Mouse (Mus musculus) right cerebral cortex, postnatal 25 days (tissue): ENCODE measurements around the gene Gm1113.

Experiments used
- DNase-seq: peaks from one replicate; pipeline ENCODE4 v3.0.0; 2022

The Gm1113 gene

GRCm38 (mm10) chr9:35518169-35518568 is at the start of gene Gm1113:
Gm1113 (minus strand) TSS chr9:35518269.
- DNase-seq: no peak

DNA sequence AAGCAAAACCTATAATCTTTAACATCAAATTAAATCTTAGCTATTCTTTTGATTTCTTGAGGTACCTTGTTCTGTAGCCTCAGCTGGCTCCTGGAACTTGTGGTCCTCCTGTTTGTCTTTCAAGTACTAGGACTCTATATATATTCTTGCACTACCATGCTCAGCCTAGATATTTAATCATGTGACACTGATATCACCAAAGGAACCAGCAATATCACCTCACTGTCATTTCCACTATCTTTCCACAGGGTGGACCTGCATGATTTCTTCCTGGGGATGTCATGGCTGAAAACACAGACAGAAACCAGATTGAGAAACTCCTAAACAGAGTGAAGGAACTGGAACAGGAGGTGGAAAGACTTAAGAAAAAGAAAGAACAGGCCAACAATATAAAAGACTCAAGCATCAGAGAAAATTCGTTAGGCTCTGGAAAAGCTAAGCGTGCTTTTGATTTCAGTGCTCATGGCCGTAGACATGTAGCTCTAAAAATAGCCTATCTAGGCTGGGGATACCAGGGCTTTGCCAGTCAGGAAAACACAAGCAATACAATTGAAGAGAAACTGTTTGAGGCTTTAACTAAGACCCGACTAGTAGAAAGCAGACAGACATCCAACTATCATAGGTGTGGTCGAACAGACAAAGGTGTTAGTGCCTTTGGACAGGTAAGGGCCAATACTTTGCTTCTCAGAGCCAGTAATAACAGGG is 46.6 kb upstream of the Gm1113 start:
- DNase-seq: no peak

DNA sequence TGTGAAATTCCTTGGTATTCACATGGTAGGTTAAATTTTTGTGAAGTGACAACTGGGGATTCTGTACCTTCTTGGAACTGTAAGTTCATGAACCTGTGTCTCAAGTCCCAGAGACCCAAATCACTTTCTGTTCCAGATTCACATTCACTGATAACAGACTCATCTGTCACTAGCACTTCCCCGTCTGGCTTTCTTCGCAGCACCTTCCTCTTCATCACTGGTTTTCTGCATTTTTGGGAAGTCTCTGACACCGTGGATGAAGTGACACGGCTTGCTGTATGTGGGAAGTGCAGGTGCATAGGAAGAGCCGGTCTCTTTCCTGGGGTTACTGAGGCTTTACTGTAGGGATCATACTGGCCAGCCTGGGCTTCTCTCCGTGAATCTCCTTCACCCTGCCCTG is 43.5 kb upstream of the Gm1113 start:
- no peak for DNase-seq

- DNase-seq: no peak
Observed at GRCm38 (mm10) chr9:35561076-35561475, 43.0 kb upstream of the Gm1113 start.

GRCm38 (mm10) chr9:35559009-35559890 is 41.2 kb upstream of the Gm1113 start:
- peak; percentile 84 for DNase-seq

- DNase-seq: peak; percentile 88
Observed at GRCm38 (mm10) chr9:35558257-35559008, 40.4 kb upstream of the Gm1113 start, which contains the start of the genes Ddx25 and Pus3. Ddx25 (minus strand) TSS chr9:35558528. Pus3 (plus strand) TSS chr9:35558595.

DNA sequence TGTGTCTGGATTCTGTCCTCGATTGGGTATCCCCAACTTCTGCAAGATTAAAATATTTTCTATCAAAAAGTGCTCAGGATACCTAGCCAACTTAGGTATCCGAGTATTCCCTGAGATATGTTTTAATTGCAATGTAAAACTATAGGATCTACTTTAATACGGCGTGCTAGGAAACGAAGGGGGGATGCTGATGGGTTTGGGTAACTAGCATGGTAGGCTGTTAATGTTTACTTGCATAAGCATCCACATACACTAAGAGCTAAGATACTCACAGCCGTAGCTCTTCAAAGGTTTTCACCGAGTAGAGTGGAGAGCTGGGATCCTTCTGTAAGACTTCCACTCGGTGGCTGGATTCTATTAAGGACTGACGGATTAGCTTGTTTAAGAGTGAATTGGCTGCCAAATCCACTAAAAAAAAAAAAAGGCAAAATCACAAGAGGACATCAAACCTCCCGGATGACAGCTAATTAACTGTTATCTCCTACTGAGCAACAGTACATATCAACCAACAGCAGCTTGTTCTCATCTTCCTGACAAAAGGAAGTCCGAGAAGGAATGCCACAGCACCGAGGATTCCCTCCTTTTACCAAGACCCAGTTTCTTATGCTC is 38.5 kb upstream of the Gm1113 start:
- no peak for DNase-seq

GRCm38 (mm10) chr9:35548455-35548854 is 30.4 kb upstream of the Gm1113 start:
- no peak for DNase-seq

- no peak for DNase-seq
Observed at GRCm38 (mm10) chr9:35546745-35547144, 28.7 kb upstream of the Gm1113 start.

DNA sequence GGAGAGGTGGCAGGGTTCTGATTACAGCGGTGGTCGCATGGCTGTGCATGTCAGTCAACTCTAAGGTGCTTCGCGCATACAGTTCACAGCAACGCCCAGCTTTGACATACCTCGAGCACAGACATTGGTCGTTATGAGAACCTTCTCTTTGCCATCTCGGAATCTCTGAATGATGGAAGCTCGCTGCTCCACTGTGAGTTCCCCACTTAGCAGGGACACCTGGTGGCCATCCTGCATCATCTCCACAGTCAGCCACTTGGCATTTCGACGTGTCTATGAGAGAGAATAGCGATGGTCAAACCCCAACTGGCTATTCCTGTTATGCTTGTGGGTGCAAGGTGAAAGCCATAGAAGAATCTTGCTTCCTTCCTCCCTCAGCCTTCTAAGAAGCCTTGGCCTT is 27.6 kb upstream of the Gm1113 start:
- DNase-seq: no peak

GRCm38 (mm10) chr9:35544666-35545065 is 26.6 kb upstream of the Gm1113 start:
- no peak for DNase-seq

DNA sequence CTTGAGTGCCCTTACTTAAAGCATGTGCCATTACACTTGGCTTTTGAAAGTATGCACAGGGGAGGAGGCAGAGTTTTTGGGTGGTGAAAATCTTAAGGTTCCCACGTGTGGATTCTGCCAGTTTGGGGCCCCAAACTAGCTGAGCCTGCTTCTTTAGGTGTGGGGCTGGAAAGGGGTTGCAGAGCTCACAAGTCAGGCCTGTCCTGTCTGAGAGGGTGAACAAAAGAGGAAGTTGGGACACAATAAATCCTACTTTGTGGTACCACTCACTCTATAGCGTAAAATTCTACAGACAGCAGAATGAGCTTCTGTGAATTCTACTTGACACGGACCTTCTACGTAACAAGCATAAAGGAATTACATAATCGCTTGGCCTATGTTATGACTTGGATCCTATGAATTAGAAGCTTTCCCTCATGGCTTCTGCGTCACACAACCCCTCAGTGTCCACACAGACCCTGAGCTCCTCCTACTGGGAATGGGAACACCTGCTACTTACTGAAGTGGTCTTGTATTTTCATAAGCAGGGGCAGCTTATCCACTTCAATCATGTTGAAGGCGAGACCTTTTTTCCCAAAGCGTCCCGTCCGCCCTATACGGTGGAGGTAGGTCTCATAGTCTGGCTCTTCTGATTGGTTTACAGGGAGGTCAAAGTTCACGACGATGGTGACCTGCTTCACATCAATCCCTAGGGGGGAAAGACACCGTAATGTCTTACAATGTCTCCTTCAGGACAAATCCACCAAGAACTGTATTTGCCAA is 25.2 kb upstream of the Gm1113 start:
- DNase-seq: no peak

DNA sequence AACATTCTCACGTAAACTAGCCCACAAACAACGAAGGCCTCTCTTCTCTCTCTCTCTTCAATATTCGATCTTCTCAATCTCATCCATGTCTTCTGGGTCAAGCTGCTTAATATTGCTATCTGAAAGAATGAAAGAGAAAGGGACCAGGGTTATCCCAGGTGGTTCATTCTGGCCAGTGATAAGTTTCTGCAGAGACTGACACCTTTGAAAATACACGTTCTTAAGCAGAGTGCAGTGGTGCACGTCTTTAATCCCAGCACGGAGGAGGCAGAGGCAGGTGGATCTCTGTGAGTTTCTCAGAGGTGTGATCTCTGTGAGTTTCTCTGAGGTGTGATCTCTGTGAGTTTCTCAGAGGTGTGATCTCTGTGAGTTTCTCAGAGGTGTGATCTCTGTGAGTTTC is 23.9 kb upstream of the Gm1113 start:
- DNase-seq: no peak

GRCm38 (mm10) chr9:35541488-35541887 is 23.4 kb upstream of the Gm1113 start:
- peak; percentile 57 for DNase-seq

DNA sequence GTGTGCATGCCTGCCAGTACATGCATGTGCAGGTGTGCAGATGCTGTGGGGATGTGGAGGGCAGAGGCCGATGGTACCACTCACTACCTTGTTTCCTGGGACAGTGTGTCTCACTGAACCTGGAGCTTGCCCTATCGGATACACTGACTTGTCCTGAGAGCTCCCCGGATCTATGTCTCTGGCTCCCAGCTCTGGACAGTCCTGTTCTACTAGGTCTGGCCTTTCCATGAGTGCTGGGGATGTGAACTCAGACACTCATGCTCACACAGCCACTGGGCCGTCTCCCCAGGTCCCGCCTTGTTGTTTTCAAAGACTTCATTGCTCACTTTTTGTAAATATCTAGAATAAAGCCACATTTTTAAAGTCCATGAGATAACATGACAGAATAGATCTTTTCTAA is 23.0 kb upstream of the Gm1113 start:
- no peak for DNase-seq

DNA sequence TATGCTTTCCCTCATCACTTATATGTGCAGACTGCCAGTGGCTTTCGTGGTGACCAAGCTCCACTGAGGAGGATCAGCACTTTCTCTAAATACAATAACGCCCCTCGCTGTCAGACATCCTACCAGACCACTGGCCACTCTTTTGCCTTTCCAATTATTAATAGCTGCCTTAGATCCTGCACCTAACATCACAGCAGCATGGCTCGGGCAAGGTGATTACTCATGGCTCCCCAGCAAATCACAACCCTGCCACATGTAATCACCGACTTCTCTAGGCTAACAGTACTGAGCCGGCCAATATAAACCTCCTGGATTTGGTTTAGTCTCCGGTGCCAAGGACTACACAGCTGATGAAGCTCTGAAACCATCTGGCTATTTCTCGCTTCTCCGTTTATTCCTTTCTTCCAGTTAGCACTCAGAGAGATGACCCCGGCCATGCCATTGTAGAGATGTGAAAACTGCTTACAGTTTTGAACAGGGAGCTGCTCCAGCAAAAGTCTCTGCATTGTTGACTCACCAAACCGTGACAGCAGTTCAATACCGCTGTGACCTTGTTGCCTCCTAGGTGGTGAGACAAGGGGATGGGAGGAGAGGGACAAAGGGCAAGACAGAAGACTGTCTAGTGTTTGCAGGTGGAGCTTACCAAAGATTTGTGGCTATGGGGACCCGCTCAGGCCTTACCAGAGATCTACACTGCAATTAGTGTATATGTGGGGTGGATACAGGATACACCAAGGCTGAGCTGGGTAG is 21.1 kb upstream of the Gm1113 start:
- no peak for DNase-seq

DNA sequence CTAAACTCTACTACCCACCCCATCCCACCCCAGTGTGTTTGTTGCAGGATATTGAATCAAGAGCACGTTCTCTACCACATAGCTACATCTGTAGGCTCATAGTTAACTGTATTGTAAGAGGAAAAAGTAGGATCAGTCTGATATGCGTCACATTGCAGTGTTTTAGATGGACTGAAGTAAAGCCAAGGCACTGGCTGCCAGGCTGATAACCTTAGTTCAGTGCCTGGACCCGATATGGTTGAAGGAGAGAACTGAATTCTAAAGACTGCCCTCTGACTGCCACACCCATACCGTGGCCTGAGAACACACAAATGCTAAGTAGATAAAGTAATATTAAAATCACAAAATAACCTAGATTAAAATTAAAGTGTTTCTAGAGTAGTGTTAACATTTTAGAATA is 17.8 kb upstream of the Gm1113 start:
- no peak for DNase-seq

- no peak for DNase-seq
Observed at GRCm38 (mm10) chr9:35535110-35535509, 17.0 kb upstream of the Gm1113 start.

GRCm38 (mm10) chr9:35533266-35533665 is 15.2 kb upstream of the Gm1113 start:
- no peak for DNase-seq

DNA sequence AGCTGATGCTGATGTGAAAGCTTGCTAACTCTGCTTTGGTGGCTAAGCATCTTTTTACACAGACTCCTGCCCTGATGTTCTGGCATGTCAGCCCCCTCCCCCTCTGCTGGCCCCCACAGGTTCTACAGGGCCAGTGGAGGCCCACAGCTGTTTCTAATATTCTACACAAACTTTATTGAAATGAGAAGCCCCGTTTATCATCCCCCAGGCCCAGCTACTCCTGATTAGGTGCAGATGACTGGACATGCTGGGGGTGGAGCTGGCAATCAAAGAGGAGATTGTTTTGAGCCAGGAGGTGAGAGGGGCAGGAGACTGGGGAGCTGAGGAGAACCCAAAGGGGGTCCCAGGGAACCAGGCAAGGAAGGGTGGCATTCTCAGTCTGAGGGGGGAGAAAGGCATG is 11.7 kb upstream of the Gm1113 start:
- no peak for DNase-seq

DNA sequence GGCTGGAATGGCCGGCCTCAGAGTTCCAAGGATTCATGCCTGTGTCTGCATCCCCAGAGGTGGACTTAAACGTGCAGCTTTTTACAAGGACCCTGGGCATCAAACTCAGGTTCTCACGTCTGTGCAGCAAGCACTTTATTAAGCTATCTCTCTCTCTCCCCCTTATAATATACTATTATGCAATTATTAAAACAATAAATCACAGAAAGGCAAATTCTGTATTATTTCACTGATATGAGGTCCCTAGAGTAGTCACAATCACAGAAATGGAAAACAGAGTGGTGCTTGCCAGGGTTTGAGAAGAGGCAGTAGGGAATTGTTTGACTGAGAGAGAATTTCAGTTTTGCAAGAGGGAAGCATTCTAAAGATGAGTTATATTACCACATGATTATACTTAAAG is 11.1 kb upstream of the Gm1113 start:
- DNase-seq: no peak
